Mouse (Mus musculus) thymus, adult 2 months (tissue): ENCODE data around the gene Tbpl2. TPM values are rescaled to one million over a fixed set of nuclear protein-coding genes. Genes with fewer than 3 reads are reported as not detected.

Experiments
- DNase-seq: peaks from one replicate; pipeline ENCODE4 v3.0.0; 2021
- H3K27ac ChIP-seq: fragments of 200-500 bp; 2 replicates; pipeline ENCODE4 v1.5.1; 2012; ENCODE audit warnings: low read length, control low read depth; ENCODE audit not compliant: control insufficient read depth, insufficient read depth
- H3K27me3 ChIP-seq: fragments of 200-500 bp; 2 replicates; pipeline ENCODE4 v1.6.1; 2012; ENCODE audit warnings: mild to moderate bottlenecking, low read length, moderate library complexity, mixed read lengths; ENCODE audit not compliant: control insufficient read depth, insufficient read depth
- H3K36me3 ChIP-seq: fragments of 200-500 bp; 2 replicates; pipeline ENCODE4 v1.6.1; 2012; ENCODE audit warnings: mild to moderate bottlenecking, low read length, moderate library complexity; ENCODE audit not compliant: control insufficient read depth, insufficient read depth
- H3K4me1 ChIP-seq: fragments of 200-500 bp; replicated peaks from 2 replicates; pipeline ENCODE4 v1.6.1; 2012; ENCODE audit warnings: low read length; ENCODE audit not compliant: control insufficient read depth, insufficient read depth
- H3K4me3 ChIP-seq: fragments of 200-500 bp; 2 replicates; pipeline ENCODE4 v1.5.1; 2012; ENCODE audit warnings: mild to moderate bottlenecking, low read length, control low read depth, moderate library complexity; ENCODE audit not compliant: control insufficient read depth, insufficient read depth
- CTCF ChIP-seq: fragments of 200-500 bp; IDR thresholded peaks from 2 replicates; pipeline ENCODE4 v1.5.1; 2012; ENCODE audit warnings: mild to moderate bottlenecking, control low read depth, low read length, moderate library complexity, borderline replicate concordance; ENCODE audit not compliant: control insufficient read depth, poor library complexity, insufficient read depth; ENCODE audit errors: extremely low read depth
- POLR2A ChIP-seq: fragments of 200-500 bp; IDR thresholded peaks from 2 replicates; pipeline ENCODE4 v1.6.1; 2012; ENCODE audit warnings: mild to moderate bottlenecking, low read length, control low read depth, moderate library complexity; ENCODE audit not compliant: control insufficient read depth, poor library complexity, insufficient read depth; ENCODE audit errors: extremely low read depth
- whole genome bisulfite sequencing: fragments of 180-500 bp; shearing (Covaris S2); methylation state at CpG from one replicate; pipeline ENCODE4 v1.1.7; 2018; 5-methylcytosine and 5-hydroxymethylcytosine counted together
- polyA plus RNA-seq: library from polyadenylated mRNA; depleted of rRNA; stranded (reverse); fragments of >200 nt; gene quantifications from 2 replicates; pipeline ENCODE4 v1.2.3, GENCODE M21; 2012; rRNA removed

Gene Tbpl2
- polyA plus RNA-seq, 1 experiment: not detected

DNA sequence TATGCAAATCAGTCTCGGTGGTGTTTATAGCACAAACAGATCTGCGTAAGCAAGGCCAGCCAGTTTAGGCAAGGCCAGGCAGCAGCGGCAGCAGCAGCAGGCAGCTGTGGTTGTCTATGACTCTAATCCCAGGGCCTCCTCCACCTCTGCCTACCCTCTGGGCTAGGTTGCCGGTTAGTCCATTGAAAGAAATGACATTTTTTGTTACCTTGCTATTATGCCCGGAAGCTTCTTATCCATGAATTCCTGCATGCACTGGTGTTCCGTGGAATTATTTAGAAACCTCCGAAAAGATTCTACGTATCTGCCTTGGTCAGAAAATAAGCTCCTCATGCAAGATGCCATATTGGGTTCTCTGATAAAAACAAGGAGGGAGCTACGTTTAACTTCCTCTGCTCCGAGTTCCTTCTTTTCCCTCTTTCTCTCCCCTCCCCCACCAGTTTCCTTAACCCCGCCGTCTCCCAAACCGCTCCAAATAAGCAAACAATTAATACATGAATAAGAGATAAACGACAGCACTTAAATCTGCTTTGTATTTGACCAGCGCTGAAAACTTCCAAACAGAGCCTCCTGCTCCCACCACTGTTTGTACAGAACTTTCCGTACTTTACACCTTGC lies 47.8 kb downstream of the Tbpl2 start:
- TF ChIP-seq POLR2A (no peak), CTCF (no peak)
- Histone ChIP-seq H3K4me3 (no peak overlapping the region), H3K36me3 (no peaks in the 10 kb centered on the region), H3K27me3 (no peaks in the 10 kb centered on the region), H3K4me1 (no peaks in the 10 kb centered on the region), H3K27ac (no peak overlapping the region)
- WGBS: 17% methylated on average over 16 of the region's 16 CpGs
- no peak for DNase-seq

DNA sequence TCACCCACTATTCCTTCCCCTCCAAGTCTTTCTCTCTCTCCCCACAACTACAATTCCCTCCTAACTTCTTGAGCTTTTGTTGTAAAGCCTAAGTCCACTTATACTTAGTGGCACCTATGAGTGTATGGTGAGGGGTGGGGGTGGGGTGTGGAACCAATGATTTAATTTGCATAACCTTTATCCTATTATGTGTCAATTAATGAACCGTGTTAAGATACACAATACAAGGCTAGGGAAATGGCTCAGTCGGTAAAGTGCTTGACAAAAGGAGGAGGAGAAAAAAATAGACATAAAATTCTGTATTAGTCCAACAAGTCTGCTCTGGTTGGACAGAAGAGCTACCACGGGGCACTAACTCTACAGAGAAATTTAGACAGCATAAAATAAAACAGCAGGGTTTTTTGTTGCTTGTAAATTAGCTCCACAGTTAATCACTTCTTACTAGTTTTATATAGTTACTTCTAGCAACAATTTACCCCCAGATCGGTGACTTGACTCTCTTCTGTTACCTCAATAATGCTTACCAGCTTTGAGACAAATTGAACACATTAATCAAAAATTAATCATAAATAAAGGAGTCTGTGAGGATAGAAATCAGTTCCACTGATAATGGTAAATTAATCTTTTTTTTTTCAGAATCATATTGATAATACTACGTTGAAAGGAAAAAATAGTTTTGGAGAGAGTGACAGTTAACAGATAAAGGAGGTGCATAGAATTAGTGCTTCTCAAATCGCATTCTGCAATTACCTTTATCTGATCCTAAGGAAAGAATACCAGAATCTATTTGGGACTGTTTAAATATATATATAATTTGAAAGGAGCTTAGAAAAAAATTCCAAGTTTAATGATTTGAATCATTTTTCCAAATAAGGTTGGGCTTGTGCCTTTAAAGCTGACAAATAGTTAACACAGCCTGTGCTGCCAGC lies 48.6 kb downstream of the Tbpl2 start:
- no peak for TF ChIP-seq CTCF
- WGBS: 77% methylated on average over 6 of the region's 6 CpGs
- no peak overlapping the region for H3K4me3 ChIP-seq
- no peaks in the 10 kb centered on the region for H3K4me1 ChIP-seq
- no peak for DNase-seq
- H3K27ac ChIP-seq: no peak overlapping the region
- no peaks in the 10 kb centered on the region for H3K36me3 ChIP-seq
- no peaks in the 10 kb centered on the region for H3K27me3 ChIP-seq

DNA sequence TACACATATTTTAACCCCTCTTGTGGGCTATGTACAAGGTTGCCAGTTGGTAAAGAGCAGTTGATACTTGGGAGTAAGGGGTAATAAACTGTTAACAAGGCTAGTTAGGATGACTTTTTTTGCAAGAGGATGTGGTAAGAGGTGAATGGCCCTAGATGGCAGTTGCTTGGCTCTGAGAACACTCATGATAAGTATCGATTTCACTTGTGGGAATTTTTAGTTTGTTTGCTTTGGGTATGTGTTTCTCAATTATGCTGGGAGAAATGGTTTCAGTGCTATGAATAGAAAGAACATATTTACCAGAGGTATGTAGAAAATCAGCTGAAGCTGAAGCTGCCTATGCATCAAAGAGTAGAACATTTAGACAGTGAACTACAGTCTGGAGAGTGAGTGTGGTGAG lies 53.5 kb downstream of the Tbpl2 start:
- Histone ChIP-seq H3K36me3 (no peaks in the 10 kb centered on the region), H3K27ac (no peak overlapping the region), H3K4me3 (no peak overlapping the region), H3K4me1 (no peaks in the 10 kb centered on the region), H3K27me3 (no peaks in the 10 kb centered on the region)
- no peak for TF ChIP-seq POLR2A
- no peak for TF ChIP-seq CTCF
- no peak for DNase-seq
- 68% methylated on average over 1 of the region's 1 CpGs for WGBS

DNA sequence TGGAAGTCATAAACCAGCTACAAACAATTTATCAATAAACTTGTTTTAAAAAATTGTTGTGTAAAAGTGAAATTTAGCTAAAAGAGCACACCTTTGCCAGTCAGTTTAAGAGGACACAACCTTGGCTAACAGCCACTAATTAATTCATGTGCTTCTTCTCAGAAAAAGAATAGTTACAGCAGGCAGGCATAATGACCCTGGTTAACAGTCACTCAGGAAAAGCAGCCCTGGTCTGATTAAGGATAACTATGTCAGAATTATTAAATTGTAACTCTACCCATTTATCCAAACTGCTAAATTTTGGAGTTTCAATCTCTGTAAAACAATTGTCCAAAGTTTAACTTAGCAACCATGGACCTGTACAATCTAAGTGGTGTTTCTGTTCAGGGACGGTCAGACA lies 55.9 kb downstream of the Tbpl2 start:
- H3K27ac ChIP-seq: no peak overlapping the region
- no peaks in the 10 kb centered on the region for H3K36me3 ChIP-seq
- no peaks in the 10 kb centered on the region for H3K27me3 ChIP-seq
- DNase-seq: no peak
- H3K4me3 ChIP-seq: no peak overlapping the region
- TF ChIP-seq CTCF: no peak
- TF ChIP-seq POLR2A: no peak
- 100% methylated on average over 1 of the region's 1 CpGs for WGBS
- H3K4me1 ChIP-seq: no peaks in the 10 kb centered on the region

Other genes with a start within 250 kb of the Tbpl2 start
- 0.19 and 0.22 TPM in 2 replicates for gene Hnmt, start 47.2 kb downstream of the Tbpl2 start, polyA plus RNA-seq
- gene Il1f8, start 56.6 kb upstream of the Tbpl2 start, polyA plus RNA-seq: not detected in 2 replicates
- 0.14 and 0.22 TPM in 2 replicates for gene Il1f9, start 89.9 kb upstream of the Tbpl2 start, polyA plus RNA-seq
- 0.20 and 0.39 TPM in 2 replicates for gene Il1f6, start 118.8 kb upstream of the Tbpl2 start, polyA plus RNA-seq
- 0.46 and 0.52 TPM in 2 replicates for gene Il1f5, start 180.4 kb upstream of the Tbpl2 start, polyA plus RNA-seq
- 0.32 and 0.49 TPM in 2 replicates for gene Il1f10, start 194.6 kb upstream of the Tbpl2 start, polyA plus RNA-seq
- gene Il1rn, start 240.3 kb upstream of the Tbpl2 start, polyA plus RNA-seq: 8.2 and 9.6 TPM in 2 replicates